Mouse (Mus musculus) kidney, embryonic 15.5 days (tissue): ENCODE measurements around the gene A730061H03Rik. TPM values are rescaled to one million over a fixed set of nuclear protein-coding genes. Genes with fewer than 3 reads are reported as not detected.

Source experiments
- ATAC-seq: fragments of 200-750 bp; cut with Nextera tagmentation; replicated peaks from 2 replicates; pipeline ENCODE4 v1.8.0; 2017; ENCODE audit warnings: moderate TSS enrichment; ENCODE audit not compliant: low FRiP score
- H3K27ac ChIP-seq: fragments of 300-500 bp; sonication (generic); 2 replicates; pipeline ENCODE4 v1.5.1; 2015; ENCODE audit warnings: mild to moderate bottlenecking, inconsistent platforms
- H3K27me3 ChIP-seq: fragments of 300-500 bp; sonication (generic); 2 replicates; pipeline ENCODE4 v1.6.1; 2015; ENCODE audit warnings: inconsistent platforms
- H3K36me3 ChIP-seq: fragments of 300-500 bp; sonication (generic); 2 replicates; pipeline ENCODE4 v1.6.1; 2015; ENCODE audit warnings: inconsistent platforms
- H3K4me1 ChIP-seq: fragments of 300-500 bp; sonication (generic); 2 replicates; pipeline ENCODE4 v1.6.1; 2015; ENCODE audit warnings: inconsistent platforms
- H3K4me2 ChIP-seq: fragments of 300-500 bp; sonication (generic); 2 replicates; pipeline ENCODE4 v1.6.1; 2015; ENCODE audit warnings: moderate library complexity, mild to moderate bottlenecking, inconsistent platforms
- H3K4me3 ChIP-seq: fragments of 300-500 bp; sonication (generic); replicated peaks from 2 replicates; pipeline ENCODE4 v1.5.1; 2015; ENCODE audit warnings: mild to moderate bottlenecking, inconsistent platforms
- H3K9ac ChIP-seq: fragments of 300-500 bp; sonication (generic); 2 replicates; pipeline ENCODE4 v1.6.1; 2015; ENCODE audit warnings: mild to moderate bottlenecking, inconsistent platforms
- H3K9me3 ChIP-seq: fragments of 300-500 bp; sonication (generic); replicated peaks from 2 replicates; pipeline ENCODE4 v1.6.1; 2016; ENCODE audit warnings: inconsistent platforms
- WGBS: fragments of 180-500 bp; shearing (Covaris S2); methylation state at CpG from one replicate; pipeline ENCODE4 v1.1.7; 2015; ENCODE audit warnings: mixed read lengths; 5-methylcytosine and 5-hydroxymethylcytosine counted together
- polyA plus RNA-seq: library from polyadenylated mRNA; unstranded; fragments of >200 nt; fragmentation: Nextera tagmentation; extraction: Ambion mirVana; gene quantifications from 2 replicates; pipeline ENCODE4 v1.2.1, GENCODE M21; 2015

The A730061H03Rik gene
- polyA plus RNA-seq, 1 experiment from 2014 or later: 1.6 TPM

DNA sequence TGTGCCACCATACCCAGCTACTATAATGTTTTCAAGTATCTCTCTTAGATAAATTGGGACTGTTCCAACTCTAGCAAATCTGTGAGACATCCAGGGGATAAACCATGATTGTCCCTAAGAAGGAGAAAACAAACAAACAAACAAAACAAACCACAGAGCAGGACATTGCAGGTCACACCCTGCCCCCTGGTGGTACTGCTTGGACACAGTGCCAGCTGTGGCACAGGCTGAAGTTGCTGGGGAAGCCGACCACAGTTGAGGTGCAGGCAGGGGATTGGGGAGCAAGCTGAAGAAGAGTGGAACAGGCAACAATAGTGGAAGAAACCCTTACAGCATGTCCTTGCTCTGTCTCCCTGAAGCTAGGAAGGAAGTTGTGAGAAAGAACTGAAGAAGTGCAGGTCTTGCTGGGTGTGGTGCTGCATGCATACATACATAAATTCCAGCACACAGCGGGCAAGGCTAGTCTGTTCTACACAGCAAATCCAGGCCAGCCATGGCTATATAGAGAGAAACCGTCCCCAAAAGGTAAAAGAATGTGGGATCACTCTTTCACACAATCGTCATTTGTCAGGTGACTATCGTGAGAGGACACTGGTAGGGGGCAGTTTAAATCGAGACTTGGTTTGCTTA lies 24.0 kb downstream of the A730061H03Rik start:
- H3K4me2 ChIP-seq: no peak overlapping the region
- 54% methylated on average over 6 of the region's 6 CpGs for WGBS

DNA sequence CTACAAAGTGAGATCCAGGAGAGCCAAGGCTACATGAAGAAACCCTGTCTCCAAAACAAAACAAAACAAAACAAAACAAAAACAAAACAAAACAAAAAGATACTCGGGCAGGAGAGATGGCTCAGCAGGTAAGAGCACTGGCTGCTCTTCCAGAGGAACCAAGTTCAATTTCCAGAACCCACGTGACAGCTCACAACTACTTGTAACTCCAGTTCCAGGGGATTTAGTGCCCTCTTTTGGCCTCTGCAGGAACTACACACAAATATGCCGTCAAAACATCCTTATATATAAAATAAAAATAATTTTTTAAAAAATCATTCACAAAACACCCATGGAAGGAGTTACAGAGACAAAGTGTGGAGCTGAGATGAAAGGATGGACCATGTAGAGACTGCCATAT lies 32.3 kb downstream of the A730061H03Rik start:
- H3K4me3 ChIP-seq: no peak overlapping the region
- 20% methylated on average over 3 of the region's 3 CpGs for WGBS
- no peak overlapping the region for H3K9ac ChIP-seq
- no peak overlapping the region for H3K27ac ChIP-seq
- no peaks in the 10 kb centered on the region for H3K36me3 ChIP-seq
- H3K4me2 ChIP-seq: no peak overlapping the region
- ATAC-seq: no peak
- H3K4me1 ChIP-seq: no peaks in the 10 kb centered on the region
- peaks cover 34% of the 10 kb centered on the region; the same call in 1 of the 2 replicates for H3K27me3 ChIP-seq
- H3K9me3 ChIP-seq: no peaks in the 10 kb centered on the region

More for the DNA sequence above, 24.0 kb downstream of the A730061H03Rik start:
- no peak overlapping the region for H3K27ac ChIP-seq
- H3K27me3 ChIP-seq: no peaks in the 10 kb centered on the region
- H3K4me3 ChIP-seq: no peak overlapping the region
- no peaks in the 10 kb centered on the region for H3K9me3 ChIP-seq
- peaks cover 13% of the 10 kb centered on the region for H3K4me1 ChIP-seq
- no peak for ATAC-seq
- no peak overlapping the region for H3K9ac ChIP-seq
- no peaks in the 10 kb centered on the region for H3K36me3 ChIP-seq

DNA sequence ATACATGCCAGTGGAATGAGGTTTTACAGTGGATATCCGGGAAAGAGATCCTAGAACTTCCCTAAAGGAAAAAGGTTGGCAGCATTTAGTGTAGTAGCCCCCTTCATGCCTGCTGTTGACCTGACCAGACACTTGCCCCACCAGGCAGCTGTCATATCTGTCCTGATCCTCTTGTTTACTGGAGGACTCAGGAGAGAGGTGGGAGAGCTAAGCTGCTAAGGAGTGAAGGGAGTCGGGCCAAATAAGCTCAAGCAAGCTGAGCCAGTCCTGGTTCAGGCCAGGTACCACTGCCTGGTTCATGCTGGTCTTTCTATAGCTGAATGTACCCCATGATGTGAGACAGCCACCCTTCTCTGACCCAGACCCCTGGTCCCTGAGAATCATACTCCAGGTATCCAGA lies 33.5 kb downstream of the A730061H03Rik start:
- 84% methylated on average over 2 of the region's 2 CpGs for WGBS
- Histone ChIP-seq H3K36me3 (no peaks in the 10 kb centered on the region), H3K4me2 (no peak overlapping the region), H3K9me3 (no peaks in the 10 kb centered on the region), H3K9ac (no peak overlapping the region), H3K4me1 (no peaks in the 10 kb centered on the region), H3K4me3 (no peak overlapping the region), H3K27me3 (peaks cover 47% of the 10 kb centered on the region), H3K27ac (no peak overlapping the region)
- ATAC-seq: no peak

DNA sequence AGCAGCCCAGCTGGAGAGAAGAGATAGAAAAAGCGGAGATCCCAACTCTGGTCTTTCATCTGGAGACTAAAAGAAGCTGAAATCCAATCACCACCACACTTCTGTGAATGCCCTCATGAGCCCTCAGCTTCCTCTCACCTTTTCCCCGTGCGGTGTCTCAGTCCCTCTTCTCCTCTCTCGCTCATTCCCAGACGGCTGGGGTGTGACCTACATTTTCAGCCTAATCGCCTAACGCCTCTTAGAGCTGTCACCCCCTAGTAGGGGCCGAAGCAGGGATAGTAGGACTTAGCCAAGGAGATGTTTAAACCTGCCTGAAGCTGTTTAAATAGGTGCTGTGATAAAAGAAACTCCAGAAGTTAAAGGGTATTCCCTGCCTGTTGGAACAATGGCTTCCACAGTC lies 35.4 kb downstream of the A730061H03Rik start, which contains the start of gene Nrl:
Gene Nrl (minus strand): TSS at position 197 of the 400 bp plus-strand sequence.
- WGBS: 21% methylated on average over 8 of the region's 8 CpGs
- H3K27me3 ChIP-seq: peaks cover 58% of the 10 kb centered on the region
- H3K4me2 ChIP-seq: no peak within 1 kb of the TSS
- H3K9me3 ChIP-seq: no peaks in the 10 kb centered on the region
- no peak within 1 kb of the TSS for H3K27ac ChIP-seq
- H3K4me1 ChIP-seq: peaks cover 12% of the 10 kb centered on the region
- H3K4me3 ChIP-seq: no peak within 1 kb of the TSS
- no peaks in the 10 kb centered on the region for H3K36me3 ChIP-seq
- no peak within 1 kb of the TSS for H3K9ac ChIP-seq
- ATAC-seq: no peak

DNA sequence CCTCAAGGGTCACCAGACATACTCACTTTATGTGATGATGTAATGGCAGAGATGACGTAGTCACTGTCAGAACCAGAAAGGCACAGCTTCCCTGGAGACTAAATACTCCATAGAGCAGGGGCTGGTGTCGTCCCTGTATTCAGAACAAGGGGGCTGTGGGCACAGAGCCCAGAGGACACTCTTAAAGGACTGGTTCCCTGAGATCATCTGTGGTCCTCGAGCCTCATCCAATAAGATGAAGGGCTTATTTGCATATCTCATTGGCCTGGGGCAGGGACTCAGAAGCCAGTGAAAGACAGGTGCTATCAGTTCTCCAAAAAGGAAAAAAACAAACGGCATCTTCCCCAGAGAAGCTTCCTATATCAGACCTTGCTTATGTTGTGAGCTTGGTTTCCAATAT lies 36.1 kb downstream of the A730061H03Rik start:
- Histone ChIP-seq H3K27me3 (peaks cover 57% of the 10 kb centered on the region), H3K27ac (no peak overlapping the region), H3K4me1 (peaks cover 12% of the 10 kb centered on the region), H3K9me3 (no peaks in the 10 kb centered on the region), H3K36me3 (no peaks in the 10 kb centered on the region), H3K9ac (no peak overlapping the region), H3K4me3 (no peak overlapping the region), H3K4me2 (no peak overlapping the region)
- WGBS: 62% methylated on average over 4 of the region's 4 CpGs
- no peak for ATAC-seq

DNA sequence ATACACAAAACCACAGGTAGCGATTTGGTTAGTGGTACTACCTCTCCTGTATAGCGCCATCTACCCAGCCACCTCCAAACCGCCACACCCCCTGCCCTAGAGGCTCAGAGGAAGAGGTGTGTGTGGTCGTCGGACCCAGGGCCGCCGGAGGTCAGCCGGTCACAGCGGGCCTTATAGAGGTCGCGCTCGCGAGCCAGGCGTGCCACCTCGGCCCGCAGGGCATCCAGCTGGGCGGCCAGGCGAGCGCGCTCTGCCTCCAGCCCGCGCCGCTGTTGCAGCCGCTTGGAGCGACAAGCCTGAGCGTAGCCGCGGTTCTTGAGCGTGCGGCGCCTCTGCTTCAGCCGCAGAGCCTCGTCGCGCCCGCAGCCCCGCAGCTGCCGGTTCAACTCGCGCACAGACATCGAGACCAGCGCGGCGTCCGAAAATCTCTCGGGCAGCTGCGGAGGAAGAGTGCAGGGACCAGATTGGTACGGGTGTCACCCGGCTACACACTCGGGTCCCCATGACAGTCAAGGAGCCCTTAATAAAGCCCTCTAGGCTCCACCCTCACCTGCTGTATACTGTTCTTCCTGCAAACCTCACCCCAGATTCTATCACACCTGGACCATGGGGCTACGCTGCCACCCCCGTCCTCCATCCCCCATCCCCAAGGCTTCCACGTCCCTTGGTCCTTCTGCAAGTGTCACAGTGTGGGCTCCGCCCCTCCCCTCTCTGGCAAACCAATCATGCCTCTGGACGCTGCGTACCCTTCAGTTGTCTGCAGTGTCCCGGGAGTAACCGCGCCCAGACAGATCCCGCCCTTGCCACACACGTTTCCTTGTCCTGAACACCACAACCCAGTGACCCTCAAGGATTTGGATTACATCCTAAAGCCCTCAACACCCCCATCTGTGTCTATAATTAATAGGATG lies 39.5 kb downstream of the A730061H03Rik start:
- Histone ChIP-seq H3K9ac (peak overlapping the region; percentile 45), H3K36me3 (no peaks in the 10 kb centered on the region), H3K4me3 (peak overlapping the region; percentile 49), H3K27me3 (peaks cover 69% of the 10 kb centered on the region), H3K4me1 (peaks cover 12% of the 10 kb centered on the region), H3K4me2 (peak overlapping the region; percentile 96), H3K9me3 (no peaks in the 10 kb centered on the region), H3K27ac (no peak overlapping the region)
- peak; percentile 62 for ATAC-seq
- under 1% methylated on average over 61 of the region's 61 CpGs for WGBS

DNA sequence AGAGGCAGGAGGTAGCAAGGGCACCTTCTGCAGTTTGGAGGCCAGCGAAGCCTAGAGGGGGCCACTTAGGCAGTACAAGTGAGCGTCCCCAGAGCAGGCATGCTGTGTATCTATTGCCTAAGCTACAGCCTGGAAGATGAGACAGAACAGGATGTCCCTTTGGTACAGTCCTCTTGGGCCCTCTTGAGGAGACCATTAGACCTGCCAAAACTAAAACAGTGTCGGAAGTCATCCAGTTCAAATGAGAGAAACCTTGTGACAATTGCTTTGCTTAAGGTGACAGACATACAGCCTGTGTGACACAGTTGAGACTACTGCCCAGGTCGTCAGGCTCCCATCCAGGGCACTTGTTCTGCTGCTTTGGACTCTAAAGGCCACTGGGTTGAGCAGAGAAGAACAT lies 40.6 kb downstream of the A730061H03Rik start:
- Histone ChIP-seq H3K9me3 (no peaks in the 10 kb centered on the region), H3K9ac (no peak overlapping the region), H3K36me3 (no peaks in the 10 kb centered on the region), H3K4me1 (peaks cover 12% of the 10 kb centered on the region), H3K4me2 (no peak overlapping the region), H3K27me3 (peaks cover 64% of the 10 kb centered on the region), H3K4me3 (no peak overlapping the region), H3K27ac (no peak overlapping the region)
- ATAC-seq: no peak
- WGBS: 65% methylated on average over 4 of the region's 4 CpGs

DNA sequence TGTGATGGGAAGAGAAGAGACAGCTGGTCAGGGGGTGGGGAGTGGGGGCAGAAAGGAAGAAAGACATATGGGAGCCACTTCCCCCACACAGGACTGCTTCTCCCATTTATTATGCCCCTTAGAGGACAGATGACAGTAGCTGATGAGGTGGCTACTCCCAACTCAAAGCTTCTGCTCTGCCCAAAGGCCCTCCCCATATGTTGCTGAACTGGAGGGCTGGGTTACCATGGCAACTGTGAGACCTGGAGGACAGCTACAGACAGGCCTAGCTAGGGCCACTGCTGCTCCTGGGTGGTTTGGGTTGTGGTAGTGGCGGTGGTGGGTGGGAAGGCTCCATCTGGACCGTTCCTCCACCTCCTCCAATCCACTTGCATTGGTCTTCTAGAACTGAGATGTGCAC lies 41.3 kb downstream of the A730061H03Rik start:
- Histone ChIP-seq H3K4me2 (no peak overlapping the region), H3K9me3 (no peaks in the 10 kb centered on the region), H3K27ac (no peak overlapping the region), H3K4me3 (no peak overlapping the region), H3K27me3 (peaks cover 57% of the 10 kb centered on the region), H3K36me3 (no peaks in the 10 kb centered on the region), H3K9ac (no peak overlapping the region), H3K4me1 (peaks cover 12% of the 10 kb centered on the region)
- no peak for ATAC-seq
- 46% methylated on average over 2 of the region's 2 CpGs for WGBS

DNA sequence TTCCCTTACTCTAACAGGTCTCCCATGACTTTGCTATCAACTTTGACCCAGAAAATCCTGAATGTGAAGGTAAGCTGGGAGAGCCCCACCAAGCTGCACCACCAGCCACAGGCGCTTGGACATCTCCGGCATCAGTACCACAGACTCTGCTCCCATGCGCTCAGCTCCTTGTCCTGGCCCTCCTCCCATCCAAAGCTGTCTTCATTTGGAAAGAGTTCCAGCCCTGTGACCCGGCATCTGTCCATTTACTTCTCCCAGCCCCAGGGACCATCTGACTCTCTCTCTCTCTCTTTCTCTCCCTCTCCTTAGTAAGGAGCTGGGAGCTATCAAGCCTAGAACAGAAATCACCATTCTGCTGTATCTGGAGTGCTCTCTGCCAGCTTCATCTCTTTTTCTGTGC lies 44.4 kb downstream of the A730061H03Rik start:
- Histone ChIP-seq H3K4me2 (no peak overlapping the region), H3K27me3 (peaks cover 40% of the 10 kb centered on the region), H3K9ac (no peak overlapping the region), H3K9me3 (no peaks in the 10 kb centered on the region), H3K27ac (no peak overlapping the region), H3K4me3 (no peak overlapping the region), H3K36me3 (no peaks in the 10 kb centered on the region), H3K4me1 (peaks cover 10% of the 10 kb centered on the region)
- ATAC-seq: no peak
- 85% methylated on average over 4 of the region's 4 CpGs for WGBS

DNA sequence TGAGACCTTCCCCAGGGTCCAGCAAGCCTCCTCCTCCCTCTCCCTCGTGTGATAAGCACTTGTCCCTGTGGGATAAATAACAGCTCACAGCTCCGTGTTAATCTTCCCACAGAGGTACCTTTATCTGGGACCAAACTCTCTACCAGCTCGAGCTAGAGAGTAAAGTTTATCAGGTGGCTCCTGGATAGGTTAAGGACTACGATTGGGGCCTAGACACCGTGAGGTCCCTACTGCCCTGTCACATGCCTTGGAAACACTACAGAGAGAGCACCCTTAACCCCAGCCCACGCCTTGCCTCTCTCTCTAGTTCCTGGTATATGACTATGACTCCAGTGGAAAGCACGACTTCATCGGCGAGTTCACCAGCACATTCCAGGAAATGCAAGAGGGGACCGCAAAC lies 46.3 kb downstream of the A730061H03Rik start:
- H3K4me2 ChIP-seq: no peak overlapping the region
- H3K27ac ChIP-seq: no peak overlapping the region
- 64% methylated on average over 10 of the region's 10 CpGs for WGBS
- peaks cover 10% of the 10 kb centered on the region; the same call in 1 of the 2 replicates for H3K4me1 ChIP-seq
- H3K9me3 ChIP-seq: no peaks in the 10 kb centered on the region
- H3K4me3 ChIP-seq: no peak overlapping the region
- H3K9ac ChIP-seq: no peak overlapping the region
- H3K36me3 ChIP-seq: no peaks in the 10 kb centered on the region
- no peak for ATAC-seq
- peaks cover 26% of the 10 kb centered on the region for H3K27me3 ChIP-seq

DNA sequence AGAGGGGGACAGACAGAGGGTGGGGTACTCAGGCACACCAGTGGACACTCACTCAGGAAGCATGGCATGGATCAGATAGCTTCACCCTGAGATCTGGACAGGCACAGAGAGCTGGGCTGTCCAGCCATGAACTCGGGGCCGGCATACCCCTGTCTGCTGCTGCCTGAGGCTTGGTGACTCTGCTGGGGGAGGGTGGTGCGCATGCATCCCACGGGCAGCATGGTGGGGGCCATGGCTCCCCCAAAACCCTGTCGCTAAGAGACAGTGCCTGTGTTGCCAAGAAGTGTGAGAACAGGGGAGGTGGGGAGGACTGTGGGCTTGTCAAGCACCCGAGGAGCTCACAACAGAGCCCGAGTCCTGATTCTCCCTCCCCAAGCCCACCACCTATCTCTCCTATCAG lies 49.2 kb downstream of the A730061H03Rik start:
- H3K36me3 ChIP-seq: no peaks in the 10 kb centered on the region
- 0 out of 2 replicates have a peak, but pooled peaks have one; percentile 23 for ATAC-seq
- no peak overlapping the region for H3K4me3 ChIP-seq
- H3K9me3 ChIP-seq: no peaks in the 10 kb centered on the region
- peaks cover 10% of the 10 kb centered on the region; the same call in 1 of the 2 replicates for H3K4me1 ChIP-seq
- no peak overlapping the region for H3K4me2 ChIP-seq
- H3K27ac ChIP-seq: no peak overlapping the region
- WGBS: 46% methylated on average over 7 of the region's 7 CpGs
- no peak overlapping the region for H3K9ac ChIP-seq
- H3K27me3 ChIP-seq: peaks cover 14% of the 10 kb centered on the region

DNA sequence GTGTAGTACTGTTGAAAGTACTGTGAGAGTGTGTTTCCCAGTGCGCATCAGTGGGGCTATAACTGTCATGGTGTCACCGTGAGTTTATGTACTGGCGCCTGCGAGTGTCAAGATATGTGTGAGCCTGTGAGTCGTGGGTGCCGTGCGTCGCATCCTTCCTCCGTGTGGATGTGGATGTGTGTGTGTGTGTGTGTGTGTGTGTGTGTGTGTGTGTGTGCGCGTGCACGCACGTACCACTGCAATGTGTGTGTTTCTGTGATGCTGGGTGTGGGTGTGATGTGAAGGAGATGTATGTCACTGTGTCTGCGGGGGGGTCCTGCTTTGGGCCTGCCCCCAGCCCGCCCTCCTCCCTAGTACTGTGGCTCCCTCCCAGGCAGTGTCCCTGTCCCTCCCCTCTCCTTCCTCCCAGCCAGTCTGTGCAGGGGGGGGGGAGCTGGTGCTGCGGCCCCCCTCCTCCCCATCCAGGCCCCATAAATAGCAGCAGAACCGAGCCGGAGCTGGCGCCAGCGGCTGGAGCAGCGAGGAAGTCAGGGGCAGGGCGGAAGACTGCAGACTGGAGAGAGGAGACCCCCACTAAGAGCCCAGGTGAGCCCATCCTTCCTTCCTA lies 50.0 kb downstream of the A730061H03Rik start, which contains the start of gene Cpne6:
Gene Cpne6 (plus strand): TSS at position 321 of the 607 bp plus-strand sequence.
- no peaks in the 10 kb centered on the region for H3K9me3 ChIP-seq
- H3K27me3 ChIP-seq: peaks cover 14% of the 10 kb centered on the region; the same call in 1 of the 2 replicates
- no peaks in the 10 kb centered on the region for H3K36me3 ChIP-seq
- H3K27ac ChIP-seq: no peak within 1 kb of the TSS
- 64% methylated on average over 22 of the region's 22 CpGs for WGBS
- no peak within 1 kb of the TSS for H3K9ac ChIP-seq
- no peak within 1 kb of the TSS for H3K4me3 ChIP-seq
- H3K4me1 ChIP-seq: peaks cover 10% of the 10 kb centered on the region; the same call in 1 of the 2 replicates
- H3K4me2 ChIP-seq: no peak within 1 kb of the TSS
- 0 out of 2 replicates have a peak, but pooled peaks have one; percentile 4 for ATAC-seq
